Mouse (Mus musculus): ENCODE measurements at regions not wholly inside any gene's neighbourhood (a gene's known extent, or its start where the extent isn't known, plus 50 kb on each side); places are given as distances from the start of the nearest gene placed in this dataset.

- no peak overlapping the region for H3K27ac ChIP-seq (ENCODE audit: low read depth, low read length)
- H3K9ac ChIP-seq (ENCODE audit: low read depth, low read length), result no peak overlapping the region
- no peak overlapping the region for H3K4me3 ChIP-seq (ENCODE audit: low read length)
- no peak for ATAC-seq
- no peaks in the 10 kb centered on the region for H3K9me3 ChIP-seq (ENCODE audit: control insufficient read depth, low read length)
- no peaks in the 10 kb centered on the region for H3K27me3 ChIP-seq (replicated peaks; ENCODE audit: control insufficient read depth, insufficient read depth, low read length)
- H3K36me3 ChIP-seq (ENCODE audit: control insufficient read depth, insufficient read depth, low read length), result no peaks in the 10 kb centered on the region
- no peak overlapping the region for H3K4me2 ChIP-seq (ENCODE audit: low read length)
- WGBS, result 97% methylated on average over 1 of the region's 1 CpGs
- no peaks in the 10 kb centered on the region for H3K4me1 ChIP-seq (ENCODE audit: control insufficient read depth, insufficient read depth, low read depth, low read length)
These were observed 640.1 kb downstream of the Slc22a22 start for GRCm38 (mm10) chr15:56837292-56837691.

- H3K9ac ChIP-seq (ENCODE audit: low read depth, low read length), result no peak overlapping the region
- no peaks in the 10 kb centered on the region for H3K36me3 ChIP-seq (ENCODE audit: control insufficient read depth, insufficient read depth, low read length)
- no peak overlapping the region for H3K4me2 ChIP-seq (ENCODE audit: low read length)
- no peak for ATAC-seq
- WGBS, result 94% methylated on average over 2 of the region's 2 CpGs
- no peaks in the 10 kb centered on the region for H3K9me3 ChIP-seq (ENCODE audit: control insufficient read depth, low read length)
- no peak overlapping the region for H3K4me3 ChIP-seq (ENCODE audit: low read length)
- no peak overlapping the region for H3K27ac ChIP-seq (ENCODE audit: low read depth, low read length)
- no peaks in the 10 kb centered on the region for H3K4me1 ChIP-seq (ENCODE audit: control insufficient read depth, insufficient read depth, low read depth, low read length)
- no peaks in the 10 kb centered on the region for H3K27me3 ChIP-seq (replicated peaks; ENCODE audit: control insufficient read depth, insufficient read depth, low read length)
These were observed 642.8 kb downstream of the Slc22a22 start for GRCm38 (mm10) chr15:56834621-56835020.

- Histone ChIP-seq H3K9me3 (ENCODE audit: control insufficient read depth, low read length) (no peaks in the 10 kb centered on the region), H3K4me3 (ENCODE audit: low read length) (no peak overlapping the region), H3K36me3 (ENCODE audit: control insufficient read depth, insufficient read depth, low read length) (no peaks in the 10 kb centered on the region), H3K4me2 (ENCODE audit: low read length) (no peak overlapping the region), H3K27me3 (replicated peaks; ENCODE audit: control insufficient read depth, insufficient read depth, low read length) (no peaks in the 10 kb centered on the region), H3K27ac (ENCODE audit: low read depth, low read length) (no peak overlapping the region), H3K9ac (ENCODE audit: low read depth, low read length) (no peak overlapping the region), H3K4me1 (ENCODE audit: control insufficient read depth, insufficient read depth, low read depth, low read length) (no peaks in the 10 kb centered on the region)
- ATAC-seq, result no peak
- WGBS, result 97% methylated on average over 7 of the region's 7 CpGs
These were observed 644.8 kb downstream of the Slc22a22 start for GRCm38 (mm10) chr15:56832666-56833065.

- no peaks in the 10 kb centered on the region for H3K36me3 ChIP-seq (ENCODE audit: control insufficient read depth, insufficient read depth, low read length)
- no peaks in the 10 kb centered on the region for H3K27me3 ChIP-seq (replicated peaks; ENCODE audit: control insufficient read depth, insufficient read depth, low read length)
- H3K4me2 ChIP-seq (ENCODE audit: low read length), result no peak overlapping the region
- H3K9me3 ChIP-seq (ENCODE audit: control insufficient read depth, low read length), result no peaks in the 10 kb centered on the region
- H3K27ac ChIP-seq (ENCODE audit: low read depth, low read length), result no peak overlapping the region
- H3K4me1 ChIP-seq (ENCODE audit: control insufficient read depth, insufficient read depth, low read depth, low read length), result no peaks in the 10 kb centered on the region; the same call in 1 of the 2 replicates
- no peak overlapping the region for H3K4me3 ChIP-seq (ENCODE audit: low read length)
- WGBS, result 69% methylated on average over 8 of the region's 8 CpGs
- H3K9ac ChIP-seq (ENCODE audit: low read depth, low read length), result no peak overlapping the region
- no peak for ATAC-seq
These were observed 656.3 kb downstream of the Slc22a22 start for GRCm38 (mm10) chr15:56820977-56821579.

GRCm38 (mm10) chr15:56820256-56820976 is 657.0 kb downstream of the Slc22a22 start:
- Histone ChIP-seq H3K9ac (ENCODE audit: low read depth, low read length) (no peak overlapping the region), H3K27me3 (replicated peaks; ENCODE audit: control insufficient read depth, insufficient read depth, low read length) (no peaks in the 10 kb centered on the region), H3K4me3 (ENCODE audit: low read length) (no peak overlapping the region), H3K27ac (ENCODE audit: low read depth, low read length) (no peak overlapping the region), H3K9me3 (ENCODE audit: control insufficient read depth, low read length) (no peaks in the 10 kb centered on the region), H3K36me3 (ENCODE audit: control insufficient read depth, insufficient read depth, low read length) (no peaks in the 10 kb centered on the region), H3K4me2 (ENCODE audit: low read length) (no peak overlapping the region), H3K4me1 (ENCODE audit: control insufficient read depth, insufficient read depth, low read depth, low read length) (no peaks in the 10 kb centered on the region; the same call in 1 of the 2 replicates)
- no peak for ATAC-seq
- WGBS, result 64% methylated on average over 4 of the region's 4 CpGs

GRCm38 (mm10) chr15:56818158-56818690 is 659.2 kb downstream of the Slc22a22 start:
- Histone ChIP-seq H3K27ac (ENCODE audit: low read depth, low read length) (no peak overlapping the region), H3K4me1 (ENCODE audit: control insufficient read depth, insufficient read depth, low read depth, low read length) (no peaks in the 10 kb centered on the region; the same call in 1 of the 2 replicates), H3K36me3 (ENCODE audit: control insufficient read depth, insufficient read depth, low read length) (no peaks in the 10 kb centered on the region), H3K27me3 (replicated peaks; ENCODE audit: control insufficient read depth, insufficient read depth, low read length) (no peaks in the 10 kb centered on the region), H3K9me3 (ENCODE audit: control insufficient read depth, low read length) (no peaks in the 10 kb centered on the region), H3K4me2 (ENCODE audit: low read length) (no peak overlapping the region), H3K9ac (ENCODE audit: low read depth, low read length) (no peak overlapping the region), H3K4me3 (ENCODE audit: low read length) (no peak overlapping the region)
- WGBS, result 56% methylated on average over 4 of the region's 4 CpGs
- ATAC-seq, result no peak

GRCm38 (mm10) chr15:56817204-56818157 is 659.9 kb downstream of the Slc22a22 start:
- WGBS, result 38% methylated on average over 5 of the region's 5 CpGs
- Histone ChIP-seq H3K9me3 (ENCODE audit: control insufficient read depth, low read length) (no peaks in the 10 kb centered on the region), H3K4me2 (ENCODE audit: low read length) (no peak overlapping the region), H3K9ac (ENCODE audit: low read depth, low read length) (no peak overlapping the region), H3K36me3 (ENCODE audit: control insufficient read depth, insufficient read depth, low read length) (no peaks in the 10 kb centered on the region), H3K27me3 (replicated peaks; ENCODE audit: control insufficient read depth, insufficient read depth, low read length) (no peaks in the 10 kb centered on the region), H3K27ac (ENCODE audit: low read depth, low read length) (no peak overlapping the region), H3K4me1 (ENCODE audit: control insufficient read depth, insufficient read depth, low read depth, low read length) (no peaks in the 10 kb centered on the region; the same call in 1 of the 2 replicates), H3K4me3 (ENCODE audit: low read length) (no peak overlapping the region)
- peak; percentile 79 for ATAC-seq

GRCm38 (mm10) chr15:56813876-56814275 is 663.5 kb downstream of the Slc22a22 start:
- Histone ChIP-seq H3K36me3 (ENCODE audit: control insufficient read depth, insufficient read depth, low read length) (no peaks in the 10 kb centered on the region), H3K9ac (ENCODE audit: low read depth, low read length) (no peak overlapping the region), H3K9me3 (ENCODE audit: control insufficient read depth, low read length) (no peaks in the 10 kb centered on the region), H3K27ac (ENCODE audit: low read depth, low read length) (no peak overlapping the region), H3K4me3 (ENCODE audit: low read length) (no peak overlapping the region), H3K27me3 (replicated peaks; ENCODE audit: control insufficient read depth, insufficient read depth, low read length) (no peaks in the 10 kb centered on the region), H3K4me2 (ENCODE audit: low read length) (no peak overlapping the region), H3K4me1 (ENCODE audit: control insufficient read depth, insufficient read depth, low read depth, low read length) (no peaks in the 10 kb centered on the region; the same call in 1 of the 2 replicates)
- WGBS, result 49% methylated on average over 5 of the region's 5 CpGs
- ATAC-seq, result no peak

All from hindbrain, embryonic 16.5 days (tissue).